Comparison of ENCODE assay signal across 8 mouse cellular contexts in genomic region chr10:100016941-100017770, GRCm38 (mm10). TPM values are rescaled to one million over a fixed set of nuclear protein-coding genes. Genes with fewer than 3 reads are reported as not detected.
DNase-seq lines count a peak whose midpoint lies in the region; ATAC-seq and TF ChIP-seq lines count a peak whose summit lies in the region.

No protein-coding gene starts in this region.

- no peak for ATAC-seq in erythroblast, adult 5-6 weeks (replicated peaks; ENCODE audit: low FRiP score, poor library complexity, severe bottlenecking)
- ATAC-seq in hindbrain, embryonic 11.5 days (ENCODE audit: low FRiP score): no peak

- H3K36me3 ChIP-seq in erythroblast, embryonic 14.5 days (ENCODE audit: control insufficient read depth): no peaks in the 10 kb centered on the region
- no peaks in the 10 kb centered on the region for H3K36me3 ChIP-seq in hindbrain, embryonic 11.5 days (ENCODE audit: control insufficient read depth, insufficient read depth, low read length)

- H3K4me1 ChIP-seq in erythroblast, embryonic 14.5 days (ENCODE audit: control insufficient read depth): no peaks in the 10 kb centered on the region
- no peaks in the 10 kb centered on the region for H3K4me1 ChIP-seq in hindbrain, embryonic 11.5 days (replicated peaks; ENCODE audit: control insufficient read depth, insufficient read depth, low read length)

- peak overlapping the region; percentile 25 for H3K4me3 ChIP-seq in erythroblast, embryonic 14.5 days (replicated peaks)
- peak overlapping the region; percentile 63; the same call in 1 of the 2 replicates for H3K4me3 ChIP-seq in hindbrain, embryonic 11.5 days (ENCODE audit: low read depth, low read length)

- H3K27me3 ChIP-seq in erythroblast, embryonic 14.5 days (ENCODE audit: control insufficient read depth): peaks cover 28% of the 10 kb centered on the region
- peaks cover 7% of the 10 kb centered on the region; the same call in 1 of the 2 replicates for H3K27me3 ChIP-seq in hindbrain, embryonic 11.5 days (ENCODE audit: control insufficient read depth, insufficient read depth, low read length)

- no peak for TF ChIP-seq CTCF in brain, embryonic 14.5 days (IDR thresholded peaks at IDR 0.05; ENCODE audit: borderline replicate concordance, extremely low read depth, insufficient read depth, insufficient read length)

- H3K4me2 ChIP-seq in hindbrain, embryonic 11.5 days (replicated peaks; ENCODE audit: low read depth, low read length): peak overlapping the region; percentile 11; the same call in 1 of the 2 replicates

- no peak overlapping the region for H3K27ac ChIP-seq in hindbrain, embryonic 11.5 days (ENCODE audit: low read depth, low read length)

- H3K9ac ChIP-seq in hindbrain, embryonic 11.5 days (ENCODE audit: low read depth, low read length): no peak overlapping the region

- no peaks in the 10 kb centered on the region for H3K9me3 ChIP-seq in erythroblast, embryonic 14.5 days (ENCODE audit: control insufficient read depth, low read length)
- no peaks in the 10 kb centered on the region for H3K9me3 ChIP-seq in hindbrain, embryonic 11.5 days (ENCODE audit: control insufficient read depth, low read length)

- TF ChIP-seq POLR2A in brain, embryonic 14.5 days (IDR thresholded peaks at IDR 0.05; ENCODE audit: borderline replicate concordance, extremely low read depth, insufficient read depth, insufficient read length, poor library complexity, severe bottlenecking): no peak

- peak; percentile 43 for DNase-seq in brain, embryonic 14.5 days (ENCODE audit: low read depth)
- no peak for DNase-seq in hindbrain, embryonic 11.5 days (ENCODE audit: low spot score)
- peak; percentile 28 for DNase-seq in lung, postnatal 36 days
- DNase-seq in right cerebral cortex, postnatal 10 days (ENCODE audit: low spot score in 2 of 2): no peak
- DNase-seq in adrenal gland, postnatal 10 days: no peak
- DNase-seq in embryo, embryonic 11 days: no peak

- 24% methylated on average over 13 of the region's 13 CpGs for whole genome bisulfite sequencing in hindbrain, embryonic 11.5 days

RNA-seq across cellular contexts. Expression of gene Kitl, which starts 1.7 kb away (rescaled TPM):
- polyA plus RNA-seq in erythroblast, embryonic 14.5 days (2012): not detected in 2 replicates
- 4.8 TPM in 1 of 2 replicates, not detected in the other for total RNA-seq in erythroblast, adult 5-6 weeks (2015; ENCODE audit: low replicate concordance)
- 1.3 and 2.0 TPM in 2 replicates for total RNA-seq in erythroblast, adult 5-6 weeks (2017; ENCODE audit: low replicate concordance)
- 21.3 and 26.7 TPM in 2 replicates for polyA plus RNA-seq in brain, embryonic 14.5 days (2012; rRNA removed)
- 18.0 and 20.9 TPM in 2 replicates for polyA plus RNA-seq in hindbrain, embryonic 11.5 days (2014; fragmentation: Nextera tagmentation; extraction: Ambion mirVana)
- total RNA-seq in adrenal gland, postnatal 10 days (2021): 10 to 100 TPM; 56.9 to 62.6 TPM

Comparison
In these comparisons a context has a peak if more than half of its experiments do, and no peak if none do; other contexts are left out.
1. DNase-seq: peak in brain, embryonic 14.5 days (single experiment) and lung, postnatal 36 days (single experiment); none in hindbrain, embryonic 11.5 days (single experiment), right cerebral cortex, postnatal 10 days (0 of 2), adrenal gland, postnatal 10 days (single experiment) and embryo, embryonic 11 days (single experiment).
2. RNA of gene Kitl, which starts 1.7 kb away (polyA plus RNA-seq): 21.3 to 26.7 TPM in brain, embryonic 14.5 days and 18.0 to 20.9 TPM in hindbrain, embryonic 11.5 days; not detected in erythroblast, embryonic 14.5 days; every median in the first group is over 10 times any median in the second.